Comparison of ENCODE assay signal across 18 mouse cellular contexts in the genomic region with DNA sequence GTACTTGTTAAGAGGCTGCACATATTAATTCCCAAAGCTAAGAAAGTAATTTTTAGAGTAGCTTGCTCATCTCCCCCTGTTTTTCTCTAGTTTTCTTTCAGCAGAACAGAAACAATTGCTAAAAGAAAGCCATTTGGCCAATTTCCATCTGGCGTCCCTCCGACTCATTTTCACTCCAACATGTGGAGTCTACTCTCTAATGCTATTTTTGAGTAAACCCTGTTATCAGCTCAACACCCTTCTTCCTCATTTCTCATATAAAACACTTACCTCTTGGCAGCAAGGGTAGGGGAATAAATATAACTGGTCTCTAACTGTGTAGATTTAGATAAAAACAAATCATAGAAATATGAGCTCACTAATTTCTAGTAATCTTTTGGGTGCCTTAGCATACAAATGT.
DNase-seq lines count a peak whose midpoint lies in the region; ATAC-seq and TF ChIP-seq lines count a peak whose summit lies in the region.
"Had no signal": no experiment of that assay in that cellular context is flagged by ENCODE, and none has a peak within 500 bp of the region (broad histone marks: within the 10 kb centered on the region; RNA-seq: fewer than 3 reads in every experiment).

No protein-coding gene starts in this region.

- H3K27ac ChIP-seq in gastrocnemius, adult 2 months, result no peak overlapping the region
- H3K27ac ChIP-seq: limb, embryonic 15.5 days; neural tube, embryonic 12.5 days had no signal

- 0 out of 2 replicates have a peak, but pooled peaks have one; percentile 30 for ATAC-seq in megakaryocyte-erythroid progenitor cell, adult 5-6 weeks (replicated peaks; ENCODE audit: low FRiP score, low TSS enrichment, poor library complexity, severe bottlenecking)
- ATAC-seq: forebrain, embryonic 16.5 days; inflammation-experienced regulatory T-cells, adult 6 months had no signal

- H3K4me3 ChIP-seq in gastrocnemius, adult 2 months, result no peak overlapping the region
- H3K4me3 ChIP-seq: limb, embryonic 15.5 days; neural tube, embryonic 12.5 days had no signal

- TF ChIP-seq POLR2A in brain, embryonic 14.5 days (IDR thresholded peaks at IDR 0.05; ENCODE audit: borderline replicate concordance, extremely low read depth, insufficient read depth, insufficient read length, poor library complexity, severe bottlenecking), result no peak

- intact Hi-C loops in gastrocnemius, adult 2 months (cut with DNase I), result no loop called here

- no peak for TF ChIP-seq CTCF in gastrocnemius, adult 2 months (IDR thresholded peaks at IDR 0.05)
- no peak for TF ChIP-seq CTCF in brain, embryonic 14.5 days (IDR thresholded peaks at IDR 0.05; ENCODE audit: borderline replicate concordance, extremely low read depth, insufficient read depth, insufficient read length)

- peak; percentile 28 for DNase-seq in gastrocnemius, adult 2 months
- no peak for DNase-seq in gastrocnemius, adult 8-10 months (ENCODE audit: low spot score in 2 of 2)
- DNase-seq in lung, postnatal 10 days, result peak; percentile 1
- no peak for DNase-seq in lung, postnatal 14 days
- peak; percentile 44 for DNase-seq in brain, embryonic 14.5 days (ENCODE audit: low read depth)
- DNase-seq in yolk sac, embryonic 10.5 days (ENCODE audit: low spot score), result no peak
- no peak for DNase-seq in kidney, postnatal 10 days
- DNase-seq: cerebellum, adult 18-20 months; heart, adult 11 months; lung, adult 18-20 months; retina, postnatal 1 day; spleen, adult 18-20 months; thymus, postnatal 14 days had no signal

Comparison
In these comparisons a context has a peak if more than half of its experiments do, and no peak if none do; other contexts are left out.
1. DNase-seq: peak in gastrocnemius, adult 2 months (single experiment), lung, postnatal 10 days (single experiment) and brain, embryonic 14.5 days (single experiment); none in gastrocnemius, adult 8-10 months (0 of 2), lung, postnatal 14 days (single experiment), yolk sac, embryonic 10.5 days (single experiment) and kidney, postnatal 10 days (single experiment).